Mouse (Mus musculus) urinary bladder, postnatal 4 days (tissue): Measurements from ENCODE around the gene Scaf4.

Source experiments
- DNase-seq, 2 experiments: peaks; one replicate each; pipeline ENCODE4 v3.0.0; 2021 to 2022; ENCODE audit warnings: low spot score in 2 of 2

The Scaf4 gene

DNA sequence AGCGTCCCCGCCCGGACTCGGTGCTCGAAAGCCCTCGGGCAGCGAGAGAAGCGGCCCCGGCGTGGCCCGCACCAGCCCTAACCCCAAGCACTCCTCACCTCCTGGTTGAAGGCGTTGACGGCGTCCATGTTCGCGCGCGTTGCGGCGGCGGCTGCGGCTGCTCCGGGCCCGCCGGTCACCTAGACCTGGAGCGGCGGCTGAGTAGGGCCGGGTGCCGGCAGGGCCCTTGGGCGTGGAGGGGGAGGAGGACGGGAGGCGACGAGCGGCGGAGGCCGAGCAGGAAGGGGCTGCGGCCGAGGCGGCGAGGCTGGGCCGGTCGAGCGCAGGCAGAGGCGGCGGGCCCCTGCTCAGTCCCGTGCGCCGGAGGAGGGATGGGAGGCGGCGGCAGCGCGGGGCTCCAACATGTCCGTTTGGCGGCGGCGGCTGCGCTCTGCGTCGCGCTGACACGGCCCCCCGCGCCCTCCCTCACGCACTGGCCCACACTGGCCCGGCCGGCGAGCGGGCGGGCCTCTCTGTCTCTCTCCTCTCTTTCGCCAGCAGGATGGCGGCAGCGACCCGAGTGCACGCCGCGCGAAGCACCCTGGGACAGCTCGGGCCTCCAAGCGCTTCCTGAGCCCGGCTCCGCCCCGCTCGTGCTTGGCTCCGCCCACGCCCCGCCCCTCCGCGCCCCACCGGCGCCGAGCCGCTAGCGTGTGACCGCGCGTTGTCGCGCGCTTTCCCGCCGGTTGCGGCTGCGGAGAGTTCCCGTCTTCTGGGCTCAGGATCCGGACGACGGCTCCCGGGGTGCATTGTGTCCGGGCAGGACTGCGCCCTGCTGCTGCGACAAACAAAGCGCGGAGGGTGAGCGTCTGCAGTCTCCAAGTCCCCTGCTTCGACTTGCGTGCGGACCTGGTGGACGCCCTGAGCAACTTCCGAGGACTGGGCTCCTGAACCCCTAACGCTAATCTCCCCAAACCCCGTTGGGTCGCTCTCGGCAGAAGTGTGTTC, at the start of gene Scaf4:
TSS of gene Scaf4 (minus strand) at position 599 of the 987 bp plus-strand sequence.
- DNase-seq = peak; percentile 95

DNA sequence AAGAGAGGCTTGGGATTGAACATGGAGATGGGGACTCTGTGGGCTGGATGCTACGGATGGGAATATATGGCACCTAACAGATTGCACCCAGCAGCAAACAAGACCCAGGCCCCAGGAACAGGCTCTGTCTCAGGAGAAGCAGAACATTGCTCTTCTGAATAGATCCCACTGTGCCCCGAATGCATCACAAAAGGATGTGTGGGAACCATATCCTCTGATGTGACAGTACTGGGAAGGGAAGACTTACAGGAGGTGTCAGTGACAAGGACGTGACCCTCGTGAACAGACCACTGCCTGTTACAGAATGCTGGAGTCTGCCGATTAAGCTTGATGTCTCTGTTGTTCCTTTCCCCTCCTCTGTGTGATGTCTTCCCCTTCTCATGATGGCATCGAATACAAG, 48.2 kb upstream of the Scaf4 start:
- DNase-seq = no peak

DNA sequence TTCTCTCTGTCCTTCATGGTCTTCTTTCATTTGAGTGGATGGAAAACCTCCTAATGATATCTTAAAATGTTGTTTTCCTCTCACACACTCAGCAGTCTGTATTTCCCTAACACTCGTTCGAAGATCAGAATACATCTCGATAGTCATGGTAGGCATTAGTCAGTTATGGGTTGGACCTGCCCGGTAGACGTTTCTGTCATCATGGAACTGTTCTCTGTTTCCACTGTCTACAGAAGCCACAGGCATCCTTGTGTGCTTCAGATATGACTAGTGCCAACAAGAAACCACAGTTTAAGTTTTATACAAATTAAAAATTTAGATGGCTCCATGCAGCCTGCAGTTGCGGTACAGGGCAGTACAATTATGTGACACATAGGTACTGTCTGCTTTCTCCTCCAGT, 46.7 kb upstream of the Scaf4 start:
- DNase-seq = no peak

DNA sequence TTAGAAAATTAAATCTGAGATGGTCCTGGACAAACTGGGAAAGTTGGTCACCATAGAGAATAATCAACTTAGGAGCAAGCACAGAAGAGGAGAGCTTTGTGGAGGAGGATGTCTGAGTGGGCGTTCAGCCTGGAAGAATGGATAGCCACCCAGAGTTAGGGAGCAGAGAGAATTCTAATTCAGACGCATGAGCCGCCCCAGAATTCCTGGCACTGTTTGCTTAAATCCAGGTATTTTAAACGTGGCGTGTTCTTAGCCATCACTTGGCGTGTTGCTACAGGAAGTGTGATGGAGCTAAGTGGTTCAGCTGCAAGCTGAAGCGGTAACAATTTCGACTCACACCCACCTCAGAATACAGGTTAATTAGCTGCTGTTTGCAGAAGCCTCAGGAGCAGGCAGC, 45.2 kb upstream of the Scaf4 start:
- no peak for DNase-seq

DNA sequence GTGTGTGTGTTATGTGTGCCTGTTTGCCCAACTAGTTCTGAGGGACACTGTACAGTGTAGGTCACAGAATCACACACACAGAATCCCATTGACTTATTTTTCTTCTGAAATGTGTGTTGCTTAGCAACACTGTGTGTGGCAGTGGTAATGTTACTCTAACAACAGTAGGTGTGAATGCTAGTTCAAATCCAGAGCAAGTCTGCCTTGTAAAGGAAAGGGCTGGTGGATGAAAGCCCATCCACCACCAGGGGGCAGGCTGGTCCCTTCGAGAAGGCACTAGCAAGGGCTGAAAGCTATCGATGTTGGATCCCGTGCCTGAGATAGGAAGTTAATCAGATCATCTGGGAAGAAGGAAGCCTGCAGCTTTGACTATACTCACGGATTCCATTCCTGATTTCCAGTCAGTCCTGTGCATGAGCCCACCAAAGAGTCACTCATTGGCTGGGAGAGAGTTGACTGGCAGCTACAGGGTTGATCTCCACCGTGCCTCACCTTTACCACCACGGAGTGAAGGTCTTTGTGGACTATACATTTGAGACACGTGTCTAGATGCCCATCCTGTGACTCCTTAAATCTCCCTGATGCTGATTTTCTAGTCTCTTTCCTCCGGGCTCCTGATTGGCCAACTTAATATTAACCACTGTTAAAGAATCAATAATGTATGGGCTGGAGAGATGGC, 38.7 kb upstream of the Scaf4 start:
- peak; percentile 67 to 85 for DNase-seq

DNA sequence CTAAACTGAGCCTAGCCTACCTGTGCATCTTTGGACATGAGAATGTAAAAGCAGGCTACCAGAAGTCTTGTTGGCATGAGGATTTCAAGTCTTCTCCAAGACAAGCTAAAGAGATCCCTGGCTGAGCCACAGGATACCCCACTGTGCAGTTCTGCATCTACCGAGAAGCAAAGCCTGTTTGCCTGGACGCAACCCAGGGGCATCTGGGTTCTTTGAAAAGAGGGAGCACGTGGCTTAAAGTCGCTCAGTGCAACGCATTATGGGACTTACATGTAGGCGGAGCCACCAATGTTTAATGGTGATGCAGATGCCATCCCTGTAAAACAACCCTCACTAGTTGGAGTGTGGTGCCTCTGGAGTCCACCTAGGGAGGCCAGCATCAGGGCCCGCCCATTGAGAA, 35.0 kb upstream of the Scaf4 start:
- no peak for DNase-seq

DNA sequence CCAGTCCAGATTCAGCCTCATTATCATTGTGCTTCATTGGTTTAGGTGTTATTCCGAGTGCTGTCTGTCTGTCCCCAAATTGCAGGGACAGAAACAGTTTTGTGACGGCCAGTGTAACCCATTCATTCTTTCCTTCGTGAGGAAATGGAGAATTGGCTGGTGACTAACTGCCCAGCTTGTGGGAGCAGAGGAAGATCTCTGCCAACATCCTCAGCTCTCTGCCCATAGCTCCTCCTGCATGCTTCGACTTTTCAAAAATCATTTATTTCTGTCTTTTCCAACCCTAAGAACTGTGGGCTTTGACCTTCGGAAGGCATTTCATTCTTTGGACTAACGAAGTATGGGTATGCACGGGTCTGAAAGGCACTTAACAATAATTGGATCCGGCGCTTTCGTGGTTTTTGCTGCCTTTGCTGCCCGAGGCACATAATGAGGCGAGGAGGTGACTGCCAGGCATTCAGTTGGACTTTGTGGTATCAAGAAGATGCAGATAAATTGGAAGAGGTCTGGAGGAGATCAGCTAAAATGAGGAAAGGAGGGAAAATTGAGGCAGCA, 34.1 kb upstream of the Scaf4 start:
- no peak for DNase-seq

DNA sequence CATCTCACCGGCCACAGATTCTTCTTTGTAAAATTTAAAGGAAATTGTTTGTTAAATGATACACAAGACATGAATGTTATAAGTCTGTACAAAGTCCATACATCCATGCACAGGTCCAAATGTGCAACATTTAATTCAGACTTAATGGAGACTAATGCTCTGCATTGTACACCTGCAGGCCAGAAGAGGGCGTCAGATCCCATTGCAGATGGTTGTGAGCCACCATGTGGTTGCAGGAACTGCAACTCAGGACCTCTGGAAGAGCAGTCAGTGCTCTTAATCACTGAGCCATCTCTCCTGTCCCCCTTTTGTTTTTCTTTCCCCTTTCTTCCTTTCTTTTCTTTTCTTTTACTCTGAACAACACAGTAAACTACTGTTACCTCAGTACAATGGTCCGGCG, 33.5 kb upstream of the Scaf4 start:
- no peak for DNase-seq

DNA sequence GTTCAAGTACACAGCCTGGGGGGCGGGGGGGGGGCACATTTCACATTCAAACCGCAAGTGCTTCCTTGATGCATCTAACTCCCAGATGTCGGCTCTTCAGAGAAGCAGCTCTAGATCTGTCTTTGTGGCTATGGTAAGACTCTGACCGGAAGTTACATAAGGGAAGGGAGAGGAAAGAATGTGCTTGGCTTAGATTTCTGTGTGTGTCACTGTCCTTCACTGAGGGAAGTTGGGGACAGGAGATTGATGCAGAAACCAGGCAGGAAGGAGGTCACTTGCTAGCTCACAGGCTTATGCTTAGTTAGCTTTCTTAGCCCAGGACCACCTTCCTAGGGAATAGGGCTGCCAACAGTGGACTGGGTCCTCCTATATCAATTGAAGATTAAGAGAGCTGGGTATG, 31.6 kb upstream of the Scaf4 start:
- no peak for DNase-seq

DNA sequence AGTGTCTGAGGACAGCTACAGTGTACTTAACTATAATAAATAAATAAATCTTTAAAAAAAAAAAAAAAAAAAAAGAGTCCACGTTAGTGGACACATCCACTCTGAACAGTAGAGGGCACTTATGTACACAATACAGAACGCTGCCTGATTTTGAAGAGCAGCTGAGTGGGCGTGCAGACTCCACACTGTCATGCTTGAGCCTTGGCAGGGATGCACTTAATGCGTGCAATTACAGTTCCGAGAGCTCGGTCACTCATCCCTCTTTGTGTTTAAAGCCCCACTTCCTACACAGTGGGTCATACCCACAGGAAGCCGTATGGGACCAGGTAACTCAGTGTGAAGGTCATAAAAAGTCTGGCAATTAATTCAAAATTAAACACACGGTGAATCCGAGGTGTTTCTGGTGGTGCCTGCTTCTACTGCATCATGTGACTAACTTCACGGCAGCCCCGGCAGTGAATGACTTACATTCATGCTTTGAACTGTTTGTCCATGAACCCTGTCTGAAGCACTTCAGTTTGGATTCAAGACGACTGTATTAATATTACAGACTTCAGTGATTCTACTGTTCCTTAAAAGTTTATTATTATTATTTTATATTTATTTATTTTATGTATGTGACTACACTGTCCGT, 28.3 kb upstream of the Scaf4 start:
- DNase-seq = no peak

DNA sequence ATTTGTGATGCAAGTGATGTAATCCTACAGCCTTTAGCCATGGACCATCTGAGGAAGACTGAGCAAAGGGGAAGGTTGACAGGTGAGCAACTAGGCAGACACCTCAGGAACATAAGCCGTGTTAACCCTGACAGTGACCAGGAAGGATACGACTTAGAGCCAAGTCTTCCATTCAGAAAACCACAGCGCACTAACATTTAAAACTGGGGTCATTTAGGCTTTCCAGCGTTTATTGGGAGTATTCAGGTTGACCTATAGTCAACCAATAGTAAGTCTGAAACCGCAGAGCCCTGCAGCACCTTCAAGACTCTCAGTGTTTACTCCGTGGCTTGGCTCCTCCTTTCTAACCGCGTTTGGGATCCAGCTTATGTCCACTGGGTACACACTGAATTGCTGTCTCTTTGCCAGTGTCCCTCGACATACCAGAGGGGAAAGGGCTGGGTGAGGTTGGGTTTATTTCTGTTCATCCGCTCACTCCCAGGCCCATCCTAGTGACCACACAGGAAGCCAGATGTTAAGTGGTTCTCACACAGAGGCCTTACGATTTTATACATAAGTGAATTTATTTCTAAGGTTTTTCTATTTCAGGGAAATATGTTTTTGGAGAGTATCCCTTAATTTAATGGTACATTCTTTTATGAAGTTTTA, 26.3 kb upstream of the Scaf4 start:
- DNase-seq = no peak

DNA sequence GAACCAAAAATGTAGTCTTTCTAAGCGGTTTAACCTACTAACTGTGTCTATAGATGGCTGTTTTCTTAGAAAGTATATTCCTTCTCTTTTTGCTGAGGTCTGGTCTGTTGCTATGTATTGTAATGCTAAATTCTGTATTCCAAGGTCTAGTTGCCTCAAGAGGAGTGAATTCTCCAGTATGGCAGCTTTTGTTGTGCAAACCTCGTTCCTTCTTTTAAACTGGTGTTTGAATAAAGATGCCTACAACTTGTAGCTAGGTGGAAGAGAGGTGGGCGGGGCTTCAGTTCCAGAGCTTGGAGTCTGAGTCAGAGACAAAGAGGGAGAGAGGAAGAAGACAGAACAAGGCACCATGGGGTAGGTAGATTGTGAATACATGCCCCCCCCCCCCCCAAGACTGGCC, 25.5 kb upstream of the Scaf4 start:
- no peak for DNase-seq

DNA sequence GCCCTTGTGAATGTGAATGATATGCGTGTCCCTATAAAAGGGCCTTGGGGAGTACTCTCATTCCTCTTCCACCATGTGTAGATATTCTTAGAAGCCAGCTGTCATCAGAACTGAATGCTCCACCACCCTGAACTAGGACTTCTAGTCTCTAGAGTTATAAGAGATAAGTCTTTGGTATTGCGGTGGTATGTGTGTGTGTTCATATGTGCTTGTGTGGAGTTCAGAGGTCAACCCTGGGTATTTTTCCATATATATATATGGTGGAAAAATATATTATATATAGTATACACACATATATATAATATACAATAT, 19.6 kb upstream of the Scaf4 start:
- no peak for DNase-seq

DNA sequence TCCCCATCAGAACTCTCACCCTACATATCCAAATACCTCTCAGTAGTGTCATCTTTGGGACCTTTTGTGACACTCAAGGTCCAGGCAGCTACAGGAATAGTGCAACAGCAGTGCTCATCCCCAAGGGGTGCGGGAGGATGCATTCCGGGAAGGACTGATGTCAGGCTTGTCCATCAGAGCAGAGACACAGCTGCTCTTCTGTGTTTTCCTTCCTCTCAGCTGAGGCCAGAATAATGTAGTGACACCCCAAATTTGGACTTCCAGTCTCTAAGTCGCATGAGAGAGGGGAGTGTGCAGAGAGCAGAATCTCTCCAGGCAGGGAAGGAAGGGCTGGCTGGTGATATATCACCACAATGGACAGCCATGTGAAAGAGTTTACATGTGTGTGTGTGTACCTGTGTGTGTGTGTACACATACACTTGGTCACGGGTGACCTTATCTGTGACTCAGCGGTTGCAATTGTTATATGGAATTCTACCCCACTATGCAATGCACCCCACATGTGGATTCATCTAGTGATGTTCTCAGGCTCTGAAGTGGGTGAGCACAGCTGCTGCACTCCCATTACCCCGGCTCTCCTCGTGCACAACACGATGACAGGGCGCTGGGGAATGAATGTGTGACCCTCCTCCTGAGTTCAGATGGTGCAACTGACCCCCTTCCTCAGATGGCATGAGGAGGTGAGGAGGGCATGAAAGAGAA, 19.1 kb upstream of the Scaf4 start:
- no peak for DNase-seq

DNA sequence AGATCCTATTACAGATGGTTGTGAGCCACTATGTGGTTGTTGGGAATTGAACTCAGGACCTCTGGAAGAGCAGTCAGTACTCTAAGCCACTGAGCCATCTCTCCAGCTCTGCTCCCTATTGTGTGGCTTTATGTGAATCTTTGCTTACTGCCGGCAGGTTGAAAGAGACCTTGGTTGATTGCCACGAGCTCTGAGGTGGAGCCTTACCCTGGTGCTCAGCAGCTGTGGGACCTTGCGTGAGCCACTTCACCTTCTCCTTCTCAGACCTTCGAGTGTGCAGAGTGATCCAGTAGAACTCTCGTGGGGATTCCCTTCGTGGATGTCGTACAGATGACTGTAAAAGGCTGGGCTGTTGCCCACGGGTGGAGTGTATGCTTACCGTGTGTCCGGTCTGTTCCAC, 17.4 kb upstream of the Scaf4 start:
- no peak for DNase-seq

DNA sequence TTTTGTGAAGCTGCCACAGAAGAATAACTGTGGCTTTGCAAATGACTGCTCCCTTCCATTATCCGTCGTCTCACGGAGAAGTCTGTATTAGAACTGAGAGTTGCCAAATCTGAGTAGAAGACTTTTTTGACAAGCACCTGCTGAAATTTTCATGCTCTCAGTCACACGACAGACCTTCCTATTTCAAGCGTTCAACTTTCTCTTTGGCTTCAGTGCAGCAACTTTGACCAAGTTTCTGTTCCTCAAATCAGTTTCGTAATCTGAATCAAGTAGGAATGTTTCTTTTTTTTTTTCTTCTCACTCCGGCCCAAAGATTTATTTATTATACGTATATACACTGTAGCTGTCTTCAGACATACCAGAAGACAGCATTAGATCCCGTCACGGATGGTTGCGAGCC, 16.6 kb upstream of the Scaf4 start:
- no peak for DNase-seq

DNA sequence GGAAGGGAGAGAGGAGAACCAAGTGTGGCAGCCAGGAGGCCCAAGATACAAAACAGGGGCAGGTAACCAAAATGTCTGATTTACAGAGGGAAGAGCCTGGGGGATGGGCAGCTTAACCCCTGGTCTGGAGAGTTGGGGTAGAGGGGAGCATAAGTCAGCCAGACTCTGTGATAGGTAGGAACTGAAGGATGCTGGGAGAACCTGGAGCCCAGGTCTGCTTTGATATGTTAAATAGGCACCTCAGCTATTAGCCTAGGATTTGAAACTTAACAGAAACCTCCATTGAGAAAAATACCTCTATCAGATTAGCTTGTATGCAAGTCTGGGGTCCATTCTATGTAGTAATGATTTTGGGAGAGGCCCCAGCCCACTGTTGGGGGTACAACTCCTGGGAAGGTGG, 15.3 kb upstream of the Scaf4 start:
- DNase-seq = no peak

DNA sequence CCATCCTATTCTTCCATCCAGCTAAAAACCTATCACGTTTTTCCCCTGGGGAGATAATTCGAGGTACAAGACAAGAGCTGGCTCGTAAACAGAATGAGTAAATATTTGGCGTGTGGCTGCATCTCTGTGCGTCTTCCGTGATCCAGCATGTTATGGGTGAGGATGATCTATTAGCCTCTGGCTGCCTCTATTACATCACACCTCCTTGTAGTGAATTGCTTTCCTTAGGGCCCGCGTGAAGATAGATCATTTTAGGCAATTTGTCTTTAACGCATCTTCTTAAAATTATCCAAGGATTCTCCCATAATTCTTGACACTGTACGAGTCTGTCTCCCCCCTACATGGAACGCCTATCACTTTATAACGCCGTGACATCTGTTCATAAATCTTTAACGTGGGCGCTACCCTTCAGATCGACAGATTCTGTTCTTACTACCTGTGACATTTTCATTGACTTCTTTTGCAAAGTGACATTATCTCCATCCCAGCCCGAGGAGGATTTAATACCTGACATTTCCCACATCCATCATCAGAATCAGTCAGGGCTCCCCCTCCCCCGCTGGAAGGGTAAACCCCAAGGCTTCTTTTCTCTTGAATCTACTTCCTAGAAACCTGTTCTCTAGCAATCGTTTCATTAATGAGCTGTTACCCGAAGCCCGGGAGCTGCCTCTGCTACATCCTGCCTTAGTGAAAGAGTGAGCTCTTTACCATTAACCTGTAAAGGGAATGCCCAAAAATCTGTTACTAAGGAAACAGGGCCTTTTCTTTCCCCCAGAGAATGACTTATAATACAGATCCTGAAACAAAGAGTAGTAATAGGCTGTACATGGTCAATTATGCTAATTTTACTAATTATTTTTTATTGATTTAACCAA, 14.4 kb upstream of the Scaf4 start:
- DNase-seq = no peak

DNA sequence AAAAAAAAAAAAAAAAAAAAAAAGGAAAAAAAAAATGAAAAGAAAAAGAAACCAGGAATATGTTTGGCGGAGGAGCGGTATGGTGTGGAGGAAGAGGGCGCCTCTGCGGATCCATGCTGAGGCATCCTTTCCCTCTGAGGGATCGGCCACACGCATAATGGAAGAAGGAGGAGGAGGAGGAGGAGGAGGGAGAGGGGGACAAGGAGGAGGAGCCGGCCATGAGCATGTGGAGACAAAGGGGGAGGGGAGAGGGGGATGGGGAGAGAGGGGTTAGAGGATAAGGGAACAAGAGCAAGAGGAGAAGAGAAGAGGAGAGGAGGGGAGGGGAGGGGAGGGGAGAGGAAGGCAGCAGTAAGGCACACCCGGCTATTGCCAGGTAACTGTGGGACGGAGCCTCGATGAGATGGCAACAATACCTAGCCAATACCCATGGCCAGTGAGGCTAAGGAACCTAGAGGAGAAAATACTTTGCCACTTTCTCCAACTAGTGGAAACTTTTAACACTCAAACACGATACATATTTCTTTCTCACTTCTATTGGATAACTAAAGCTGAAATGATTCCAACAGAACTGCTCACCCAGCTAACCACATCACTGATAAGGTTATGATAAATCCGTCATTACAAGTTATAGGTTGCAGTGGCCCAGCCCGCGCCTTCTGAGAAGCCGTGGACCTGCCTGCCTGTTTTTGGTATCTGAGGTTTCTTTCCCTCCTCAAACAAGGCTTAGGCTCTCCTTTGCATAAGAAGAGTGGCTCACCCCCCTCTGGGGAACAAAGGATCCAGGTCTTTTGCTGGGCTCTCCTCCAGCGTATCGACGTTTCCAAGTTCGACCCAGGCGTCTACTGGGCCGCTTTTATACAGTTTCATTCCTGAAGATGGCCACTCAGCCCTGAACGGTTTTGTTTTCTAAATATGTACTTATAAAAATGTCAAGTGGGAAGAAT, 13.4 kb upstream of the Scaf4 start:
- no peak for DNase-seq
